Mouse (Mus musculus) heart, embryonic 14.5 days (tissue): ENCODE results near the gene Sh2b3. TPM values are rescaled to one million over a fixed set of nuclear protein-coding genes. Genes with fewer than 3 reads are reported as not detected.

ENCODE experiments used
- ATAC-seq: fragments of 200-750 bp; cut with Nextera tagmentation; 2 replicates; pipeline ENCODE4 v1.8.0; 2017; ENCODE audit warnings: low read depth, moderate TSS enrichment; ENCODE audit not compliant: insufficient number of reproducible peaks, insufficient read depth, low FRiP score
- H3K27ac ChIP-seq, 2 experiments: fragments of 200-500 bp in 1 of 2; fragments of 300-500 bp in 1 of 2; sonication (generic) in 1 of 2; replicated peaks in 1 of 2; 2 replicates each; pipeline ENCODE4 v1.5.1; 2012 to 2014; ENCODE audit warnings: low read depth in 2 of 2, low read length in 2 of 2, control low read depth in 1 of 2, mild to moderate bottlenecking in 1 of 2, mixed read lengths in 1 of 2; ENCODE audit not compliant: control insufficient read depth in 1 of 2, insufficient read depth in 1 of 2
- H3K27me3 ChIP-seq: fragments of 300-500 bp; sonication (generic); 2 replicates; pipeline ENCODE4 v1.6.1; 2014; ENCODE audit warnings: mild to moderate bottlenecking, low read length, control low read depth; ENCODE audit not compliant: control insufficient read depth, insufficient read depth
- H3K36me3 ChIP-seq: fragments of 300-500 bp; sonication (generic); 2 replicates; pipeline ENCODE4 v1.6.1; 2014; ENCODE audit warnings: mild to moderate bottlenecking, control low read depth, low read length, mixed read lengths; ENCODE audit not compliant: control insufficient read depth, insufficient read depth
- H3K4me1 ChIP-seq, 2 experiments: fragments of 200-500 bp in 1 of 2; fragments of 300-500 bp in 1 of 2; sonication (generic) in 1 of 2; 2 replicates each; pipeline ENCODE4 v1.6.1; 2012 to 2014; ENCODE audit warnings: low read length in 2 of 2, control low read depth in 1 of 2, mixed read lengths in 1 of 2; ENCODE audit not compliant: control insufficient read depth in 2 of 2, insufficient read depth in 2 of 2
- H3K4me2 ChIP-seq: fragments of 300-500 bp; sonication (generic); 2 replicates; pipeline ENCODE4 v1.6.1; 2014; ENCODE audit warnings: mild to moderate bottlenecking, low read length
- H3K4me3 ChIP-seq, 2 experiments: fragments of 200-500 bp in 1 of 2; fragments of 300-500 bp in 1 of 2; sonication (generic) in 1 of 2; 2 replicates each; pipeline ENCODE4 v1.5.1; 2012 to 2014; ENCODE audit warnings: low read length in 2 of 2, mild to moderate bottlenecking in 2 of 2, control low read depth in 1 of 2, low read depth in 1 of 2, moderate library complexity in 1 of 2; ENCODE audit not compliant: control insufficient read depth in 1 of 2, insufficient read depth in 1 of 2
- H3K9ac ChIP-seq: fragments of 300-500 bp; sonication (generic); 2 replicates; pipeline ENCODE4 v1.6.1; 2014; ENCODE audit warnings: mild to moderate bottlenecking, low read length
- H3K9me3 ChIP-seq: fragments of 300-500 bp; sonication (generic); 2 replicates; pipeline ENCODE4 v1.6.1; 2016; ENCODE audit warnings: low read length, control low read depth; ENCODE audit not compliant: control insufficient read depth
- WGBS: fragments of 180-500 bp; shearing (Covaris S2); extraction: QIAGEN DNeasy Blood & Tissue Kit; methylation state at CpG from one replicate; pipeline ENCODE4 v1.1.7; 2014; 5-methylcytosine and 5-hydroxymethylcytosine counted together
- polyA plus RNA-seq: library from polyadenylated mRNA; unstranded; fragments of >200 nt; fragmentation: Nextera tagmentation; extraction: Ambion mirVana; gene quantifications from 2 replicates; pipeline ENCODE4 v1.2.1, GENCODE M21; 2014

The Sh2b3 gene
- polyA plus RNA-seq, 1 experiment from 2014 or later = 18.1 TPM

- H3K36me3 ChIP-seq = no peaks in the 10 kb centered on the region
- no peak for ATAC-seq
- H3K4me2 ChIP-seq = peak overlapping the region; percentile 90
- peak overlapping the region; percentile 49 to 61; a peak in 3 of 4 replicates for H3K4me3 ChIP-seq
- peaks cover 12% of the 10 kb centered on the region for H3K27me3 ChIP-seq
- no peaks in the 10 kb centered on the region for H3K9me3 ChIP-seq
- H3K4me1 ChIP-seq = peaks cover 10 to 23% of the 10 kb centered on the region in 2 experiments
- H3K9ac ChIP-seq = 0 out of 2 replicates have a peak overlapping the region, but pooled peaks have one; percentile 5
- WGBS = 13% methylated on average over 17 of the region's 17 CpGs
- no peak overlapping the region for H3K27ac ChIP-seq
Measured at GRCm38 (mm10) chr5:121843138-121843905, 5.9 kb upstream of the Sh2b3 start.

- Histone ChIP-seq H3K4me2 (peak overlapping the region; percentile 90), H3K4me3 (peak overlapping the region; percentile 49 to 61), H3K9ac (peak overlapping the region; percentile 71), H3K36me3 (no peaks in the 10 kb centered on the region), H3K27me3 (peaks cover 12% of the 10 kb centered on the region), H3K27ac (0 out of 4 replicates have a peak overlapping the region, but pooled peaks of 1 of the 2 experiments have one; percentile 19), H3K9me3 (no peaks in the 10 kb centered on the region), H3K4me1 (peaks cover 12 to 27% of the 10 kb centered on the region in 2 experiments)
- peak; percentile 24 for ATAC-seq
- under 1% methylated on average over 33 of the region's 33 CpGs for WGBS
Measured at GRCm38 (mm10) chr5:121842665-121843118, 5.2 kb upstream of the Sh2b3 start.

- no peak overlapping the region for H3K9ac ChIP-seq
- 47% methylated on average over 10 of the region's 10 CpGs for WGBS
- H3K36me3 ChIP-seq = no peaks in the 10 kb centered on the region
- H3K4me3 ChIP-seq = no peak overlapping the region
- 0 out of 4 replicates have a peak overlapping the region, but pooled peaks of 1 of the 2 experiments have one; percentile 19 for H3K27ac ChIP-seq
- peak overlapping the region; percentile 90 for H3K4me2 ChIP-seq
- H3K4me1 ChIP-seq = peaks cover 13 to 27% of the 10 kb centered on the region in 2 experiments
- H3K27me3 ChIP-seq = peaks cover 12% of the 10 kb centered on the region
- ATAC-seq = no peak
- H3K9me3 ChIP-seq = no peaks in the 10 kb centered on the region
Measured at GRCm38 (mm10) chr5:121841973-121842372, 4.5 kb upstream of the Sh2b3 start.

- no peak overlapping the region for H3K4me2 ChIP-seq
- H3K27ac ChIP-seq = no peak overlapping the region
- H3K4me3 ChIP-seq = no peak overlapping the region
- peaks cover 13 to 27% of the 10 kb centered on the region in 2 experiments for H3K4me1 ChIP-seq
- H3K9me3 ChIP-seq = no peaks in the 10 kb centered on the region
- no peak overlapping the region for H3K9ac ChIP-seq
- ATAC-seq = no peak
- H3K36me3 ChIP-seq = no peaks in the 10 kb centered on the region
- peaks cover 12% of the 10 kb centered on the region for H3K27me3 ChIP-seq
- WGBS = 90% methylated on average over 9 of the region's 9 CpGs
Measured at GRCm38 (mm10) chr5:121841516-121841915, 4.1 kb upstream of the Sh2b3 start.

GRCm38 (mm10) chr5:121839128-121839473 is 1.7 kb upstream of the Sh2b3 start:
- Histone ChIP-seq H3K4me1 (peaks cover 30 to 40% of the 10 kb centered on the region in 2 experiments), H3K4me3 (peak overlapping the region; percentile 50 to 90; a peak in 3 of 4 replicates), H3K36me3 (no peaks in the 10 kb centered on the region), H3K27ac (peak overlapping the region; percentile 15 to 87; a peak in 3 of 4 replicates), H3K4me2 (peak overlapping the region; percentile 80), H3K9ac (peak overlapping the region; percentile 69), H3K27me3 (peaks cover 6% of the 10 kb centered on the region), H3K9me3 (no peaks in the 10 kb centered on the region)
- 35% methylated on average over 7 of the region's 7 CpGs for WGBS
- ATAC-seq = no peak

- Histone ChIP-seq H3K27me3 (peaks cover under 1% of the 10 kb centered on the region), H3K9me3 (no peaks in the 10 kb centered on the region), H3K36me3 (no peaks in the 10 kb centered on the region), H3K27ac (peak overlapping the region; percentile 68 to 87), H3K4me2 (peak overlapping the region; percentile 80), H3K4me1 (peaks cover 34 to 44% of the 10 kb centered on the region in 2 experiments), H3K9ac (peak overlapping the region; percentile 69), H3K4me3 (peak overlapping the region; percentile 50 to 90)
- WGBS = under 1% methylated on average over 46 of the region's 46 CpGs
- no peak for ATAC-seq
Measured at GRCm38 (mm10) chr5:121838341-121839127, 1.1 kb upstream of the Sh2b3 start.

- Histone ChIP-seq H3K4me1 (peaks cover 43 to 44% of the 10 kb centered on the region in 2 experiments), H3K27ac (peak overlapping the region; percentile 82 to 87), H3K36me3 (0 out of 2 replicates have a peak, but pooled peaks cover 4% of the 10 kb centered on the region), H3K4me3 (peak overlapping the region; percentile 90 to 96), H3K27me3 (no peaks in the 10 kb centered on the region), H3K9me3 (no peaks in the 10 kb centered on the region), H3K4me2 (peak overlapping the region; percentile 80), H3K9ac (peak overlapping the region; percentile 86)
- under 1% methylated on average over 63 of the region's 77 CpGs for WGBS
- ATAC-seq = peak; percentile 85
Measured at GRCm38 (mm10) chr5:121836692-121837415, 592 bp downstream of the Sh2b3 start.
